Mouse (Mus musculus) liver, embryonic 12.5 days (tissue): ENCODE data around the gene Shroom3. TPM values are rescaled to one million over a fixed set of nuclear protein-coding genes. Genes with fewer than 3 reads are reported as not detected.

Source experiments
- ATAC-seq: fragments of 200-750 bp; cut with Nextera tagmentation; 2 replicates; pipeline ENCODE4 v1.8.0; 2017; ENCODE audit warnings: moderate number of reproducible peaks, mild to moderate bottlenecking, moderate library complexity
- H3K27ac ChIP-seq: fragments of 300-500 bp; sonication (generic); 2 replicates; pipeline ENCODE4 v1.5.1; 2016; ENCODE audit warnings: mild to moderate bottlenecking
- H3K27me3 ChIP-seq: fragments of 300-500 bp; sonication (generic); replicated peaks from 2 replicates; pipeline ENCODE4 v1.6.1; 2016; ENCODE audit warnings: mild to moderate bottlenecking, moderate library complexity
- H3K36me3 ChIP-seq: fragments of 300-500 bp; sonication (generic); 2 replicates; pipeline ENCODE4 v1.6.1; 2016; ENCODE audit warnings: mild to moderate bottlenecking, moderate library complexity
- H3K4me1 ChIP-seq: fragments of 300-500 bp; sonication (generic); 2 replicates; pipeline ENCODE4 v1.6.1; 2016
- H3K4me2 ChIP-seq: fragments of 300-500 bp; sonication (generic); 2 replicates; pipeline ENCODE4 v1.6.1; 2016; ENCODE audit warnings: mild to moderate bottlenecking, moderate library complexity
- H3K4me3 ChIP-seq: fragments of 300-500 bp; sonication (generic); 2 replicates; pipeline ENCODE4 v1.5.1; 2016; ENCODE audit warnings: mild to moderate bottlenecking, moderate library complexity
- H3K9ac ChIP-seq: fragments of 300-500 bp; sonication (generic); 2 replicates; pipeline ENCODE4 v1.6.1; 2016; ENCODE audit warnings: mild to moderate bottlenecking, moderate library complexity
- H3K9me3 ChIP-seq: fragments of 300-500 bp; sonication (generic); replicated peaks from 2 replicates; pipeline ENCODE4 v1.6.1; 2016; ENCODE audit warnings: mild to moderate bottlenecking, moderate library complexity
- WGBS: fragments of 180-500 bp; shearing (Covaris S2); methylation state at CpG from one replicate; pipeline ENCODE4 v1.1.7; 2016; ENCODE audit not compliant: insufficient replicate concordance; 5-methylcytosine and 5-hydroxymethylcytosine counted together
- polyA plus RNA-seq: library from polyadenylated mRNA; unstranded; fragments of >200 nt; fragmentation: Nextera tagmentation; extraction: Ambion mirVana; gene quantifications from 2 replicates; pipeline ENCODE4 v1.2.1, GENCODE M21; 2016

The Shroom3 gene
- polyA plus RNA-seq, 1 experiment from 2014 or later, result 0.92 TPM

- H3K36me3 ChIP-seq, result no peaks in the 10 kb centered on the region
- WGBS, result 74% methylated on average over 6 of the region's 6 CpGs
- H3K4me3 ChIP-seq, result no peak overlapping the region
- H3K27me3 ChIP-seq, result no peaks in the 10 kb centered on the region
- H3K27ac ChIP-seq, result no peak overlapping the region
- no peak overlapping the region for H3K9ac ChIP-seq
- no peaks in the 10 kb centered on the region for H3K9me3 ChIP-seq
- ATAC-seq, result no peak
- no peaks in the 10 kb centered on the region for H3K4me1 ChIP-seq
- H3K4me2 ChIP-seq, result no peak overlapping the region
These were observed 166.5 kb downstream of the Shroom3 start for GRCm38 (mm10) chr5:92849743-92850142.

GRCm38 (mm10) chr5:92850925-92851324 lies 167.7 kb downstream of the Shroom3 start:
- 78% methylated on average over 3 of the region's 3 CpGs for WGBS
- no peak overlapping the region for H3K4me2 ChIP-seq
- H3K36me3 ChIP-seq, result no peaks in the 10 kb centered on the region
- no peak for ATAC-seq
- no peak overlapping the region for H3K27ac ChIP-seq
- no peaks in the 10 kb centered on the region for H3K27me3 ChIP-seq
- H3K9me3 ChIP-seq, result no peaks in the 10 kb centered on the region
- no peak overlapping the region for H3K4me3 ChIP-seq
- H3K9ac ChIP-seq, result no peak overlapping the region
- no peaks in the 10 kb centered on the region for H3K4me1 ChIP-seq

- Histone ChIP-seq H3K9ac (no peak overlapping the region), H3K27me3 (no peaks in the 10 kb centered on the region), H3K4me3 (no peak overlapping the region), H3K9me3 (no peaks in the 10 kb centered on the region), H3K27ac (no peak overlapping the region), H3K4me2 (no peak overlapping the region), H3K36me3 (no peaks in the 10 kb centered on the region), H3K4me1 (no peaks in the 10 kb centered on the region)
- ATAC-seq, result no peak
- WGBS, result 69% methylated on average over 4 of the region's 4 CpGs
These were observed 171.7 kb downstream of the Shroom3 start for GRCm38 (mm10) chr5:92854983-92855382.

- H3K36me3 ChIP-seq, result no peaks in the 10 kb centered on the region
- WGBS, result 54% methylated on average over 15 of the region's 15 CpGs
- H3K4me1 ChIP-seq, result no peaks in the 10 kb centered on the region
- H3K4me2 ChIP-seq, result no peak overlapping the region
- H3K9ac ChIP-seq, result no peak overlapping the region
- H3K4me3 ChIP-seq, result no peak overlapping the region
- ATAC-seq, result no peak
- no peak overlapping the region for H3K27ac ChIP-seq
- H3K27me3 ChIP-seq, result no peaks in the 10 kb centered on the region
- H3K9me3 ChIP-seq, result no peaks in the 10 kb centered on the region
These were observed 173.1 kb downstream of the Shroom3 start for GRCm38 (mm10) chr5:92856346-92856745.

GRCm38 (mm10) chr5:92857177-92857576 lies 173.9 kb downstream of the Shroom3 start:
- no peaks in the 10 kb centered on the region for H3K9me3 ChIP-seq
- H3K9ac ChIP-seq, result no peak overlapping the region
- H3K4me3 ChIP-seq, result no peak overlapping the region
- no peaks in the 10 kb centered on the region for H3K36me3 ChIP-seq
- H3K4me2 ChIP-seq, result no peak overlapping the region
- ATAC-seq, result no peak
- H3K4me1 ChIP-seq, result no peaks in the 10 kb centered on the region
- no peak overlapping the region for H3K27ac ChIP-seq
- no peaks in the 10 kb centered on the region for H3K27me3 ChIP-seq
- 65% methylated on average over 7 of the region's 7 CpGs for WGBS

DNA sequence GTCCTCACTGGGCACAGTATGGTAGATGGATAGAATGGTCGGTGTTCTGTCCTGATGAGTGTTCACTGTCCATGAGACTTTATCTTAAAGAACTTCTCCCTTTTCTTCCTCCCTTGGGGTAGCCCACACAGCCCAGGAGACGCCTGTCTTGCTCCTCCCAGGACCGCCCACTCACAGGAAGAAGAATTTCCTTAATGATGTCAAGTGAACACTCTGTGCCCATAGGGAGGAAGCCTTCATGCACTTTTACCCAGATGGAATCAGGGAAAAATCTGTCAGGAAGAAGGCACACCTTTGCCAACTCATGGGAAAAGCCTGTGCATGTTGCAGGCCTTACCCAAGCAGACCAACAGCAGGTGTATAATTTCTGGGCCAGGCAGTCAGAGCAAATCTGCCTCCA lies 174.9 kb downstream of the Shroom3 start:
- Histone ChIP-seq H3K27ac (no peak overlapping the region), H3K4me3 (no peak overlapping the region), H3K9me3 (no peaks in the 10 kb centered on the region), H3K36me3 (no peaks in the 10 kb centered on the region), H3K4me2 (no peak overlapping the region), H3K27me3 (no peaks in the 10 kb centered on the region), H3K9ac (no peak overlapping the region), H3K4me1 (no peaks in the 10 kb centered on the region)
- no peak for ATAC-seq
- WGBS, result 24% methylated on average over 3 of the region's 3 CpGs

GRCm38 (mm10) chr5:92858576-92858975 lies 175.3 kb downstream of the Shroom3 start:
- H3K9ac ChIP-seq, result no peak overlapping the region
- WGBS, result 77% methylated on average over 4 of the region's 4 CpGs

DNA sequence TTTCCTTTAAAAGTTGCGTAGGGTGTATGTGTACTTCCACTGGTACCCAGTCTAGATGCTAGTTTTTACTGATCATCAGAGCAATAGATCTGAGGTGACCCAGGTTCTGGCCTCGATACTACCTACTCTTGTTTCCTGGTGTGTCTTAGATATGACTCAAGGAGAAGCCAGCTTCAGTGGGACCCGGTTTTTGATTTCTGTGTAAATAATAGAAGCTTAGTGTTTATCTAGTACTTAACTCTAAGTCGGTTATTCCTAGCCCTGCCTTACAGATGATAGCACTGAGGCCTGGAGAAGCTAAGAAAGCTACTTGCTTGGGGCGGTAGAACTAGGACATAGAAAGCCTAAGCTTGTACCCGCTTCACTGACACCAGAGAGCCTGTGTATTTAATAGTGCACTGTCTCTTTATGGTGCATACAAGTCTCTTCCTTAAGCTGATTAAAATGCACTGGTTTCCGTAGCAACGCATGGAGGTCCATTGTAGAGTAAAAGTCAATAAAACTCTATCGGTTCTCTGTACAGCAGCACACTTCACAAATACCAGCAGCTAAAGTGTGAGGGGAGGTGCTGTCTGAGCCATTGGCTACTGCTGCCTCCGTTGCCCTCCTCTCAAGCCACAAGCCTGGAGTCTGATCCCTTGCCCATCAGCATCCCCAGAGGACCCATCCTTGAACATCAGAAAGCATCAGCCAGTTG lies 178.3 kb downstream of the Shroom3 start:
- WGBS, result 67% methylated on average over 10 of the region's 10 CpGs
- H3K4me1 ChIP-seq, result no peaks in the 10 kb centered on the region
- H3K36me3 ChIP-seq, result no peaks in the 10 kb centered on the region
- H3K9ac ChIP-seq, result no peak overlapping the region
- no peaks in the 10 kb centered on the region for H3K27me3 ChIP-seq
- H3K4me2 ChIP-seq, result no peak overlapping the region
- no peaks in the 10 kb centered on the region for H3K9me3 ChIP-seq
- no peak for ATAC-seq
- no peak overlapping the region for H3K4me3 ChIP-seq
- no peak overlapping the region for H3K27ac ChIP-seq

More at GRCm38 (mm10) chr5:92858576-92858975, 175.3 kb downstream of the Shroom3 start:
- Histone ChIP-seq H3K36me3 (no peaks in the 10 kb centered on the region), H3K4me1 (no peaks in the 10 kb centered on the region), H3K9me3 (no peaks in the 10 kb centered on the region), H3K27me3 (no peaks in the 10 kb centered on the region), H3K4me3 (no peak overlapping the region), H3K4me2 (no peak overlapping the region), H3K27ac (no peak overlapping the region)
- no peak for ATAC-seq

DNA sequence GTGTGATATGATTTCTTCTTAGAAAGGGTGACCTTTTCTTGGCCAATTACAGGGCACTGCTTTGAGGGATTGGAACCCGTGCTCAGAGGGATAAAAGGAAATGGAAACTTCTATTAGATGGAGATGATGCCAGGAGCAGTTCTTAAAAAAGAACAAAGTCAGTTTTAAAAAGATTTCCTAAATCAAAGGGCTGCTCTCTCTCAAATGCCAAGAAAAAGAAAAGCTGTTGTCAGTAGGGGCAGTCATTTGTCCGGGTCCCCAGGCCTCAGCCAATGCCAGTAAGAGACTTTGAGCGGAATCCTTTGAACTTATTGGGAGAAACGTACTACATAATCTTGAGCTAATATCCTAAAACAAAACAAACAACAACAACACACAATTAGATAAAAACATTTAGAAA lies 181.9 kb downstream of the Shroom3 start:
- Histone ChIP-seq H3K9ac (no peak overlapping the region), H3K9me3 (no peaks in the 10 kb centered on the region), H3K36me3 (no peaks in the 10 kb centered on the region), H3K27ac (no peak overlapping the region), H3K4me1 (no peaks in the 10 kb centered on the region), H3K4me3 (no peak overlapping the region), H3K27me3 (no peaks in the 10 kb centered on the region), H3K4me2 (no peak overlapping the region)
- WGBS, result 77% methylated on average over 4 of the region's 4 CpGs
- no peak for ATAC-seq

DNA sequence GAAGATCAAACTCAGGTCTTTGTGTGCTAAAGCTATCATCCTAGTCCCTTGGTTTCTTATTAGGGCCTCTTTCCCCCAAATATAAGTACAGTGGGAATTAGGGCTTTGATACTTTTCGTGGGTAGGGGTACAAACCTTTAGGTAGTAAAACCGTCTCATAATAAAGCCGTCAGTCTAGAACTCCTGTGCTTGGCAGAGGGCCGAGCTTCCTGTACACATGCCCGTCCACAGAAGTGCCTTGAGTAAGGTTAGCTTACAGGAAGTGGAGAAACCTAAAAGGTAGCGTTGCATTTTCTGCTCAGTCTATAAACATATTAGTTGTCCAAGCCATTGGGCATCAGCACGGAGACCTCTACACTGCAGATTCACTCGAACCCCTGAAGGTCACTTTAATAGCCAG lies 183.3 kb downstream of the Shroom3 start:
- Histone ChIP-seq H3K36me3 (no peaks in the 10 kb centered on the region), H3K9me3 (no peaks in the 10 kb centered on the region), H3K4me1 (no peaks in the 10 kb centered on the region), H3K27ac (no peak overlapping the region), H3K9ac (no peak overlapping the region), H3K4me3 (no peak overlapping the region), H3K27me3 (no peaks in the 10 kb centered on the region), H3K4me2 (no peak overlapping the region)
- WGBS, result 64% methylated on average over 8 of the region's 8 CpGs
- no peak for ATAC-seq

DNA sequence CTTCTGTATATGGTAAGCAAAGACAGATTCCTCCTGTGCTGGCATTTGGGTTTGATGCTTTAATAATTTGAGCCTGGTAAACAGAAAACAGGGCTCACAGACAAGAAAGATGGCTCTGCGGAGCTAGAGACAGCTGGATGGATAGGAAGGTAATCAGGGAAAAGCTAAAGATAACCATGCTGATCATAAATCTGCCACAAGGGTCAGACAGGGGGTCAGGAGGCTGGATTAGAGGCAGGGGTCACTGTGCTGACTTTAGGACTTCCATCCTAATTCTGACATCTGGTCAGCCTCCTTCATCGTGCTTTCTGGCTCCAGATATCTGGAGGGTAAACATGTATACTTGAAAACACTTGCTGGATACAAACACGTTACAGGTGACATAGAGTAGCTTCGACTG lies 184.0 kb downstream of the Shroom3 start:
- no peaks in the 10 kb centered on the region for H3K9me3 ChIP-seq
- H3K9ac ChIP-seq, result no peak overlapping the region
- no peaks in the 10 kb centered on the region for H3K4me1 ChIP-seq
- H3K36me3 ChIP-seq, result no peaks in the 10 kb centered on the region
- ATAC-seq, result no peak
- no peak overlapping the region for H3K4me2 ChIP-seq
- no peaks in the 10 kb centered on the region for H3K27me3 ChIP-seq
- 54% methylated on average over 4 of the region's 4 CpGs for WGBS
- H3K4me3 ChIP-seq, result no peak overlapping the region
- no peak overlapping the region for H3K27ac ChIP-seq

DNA sequence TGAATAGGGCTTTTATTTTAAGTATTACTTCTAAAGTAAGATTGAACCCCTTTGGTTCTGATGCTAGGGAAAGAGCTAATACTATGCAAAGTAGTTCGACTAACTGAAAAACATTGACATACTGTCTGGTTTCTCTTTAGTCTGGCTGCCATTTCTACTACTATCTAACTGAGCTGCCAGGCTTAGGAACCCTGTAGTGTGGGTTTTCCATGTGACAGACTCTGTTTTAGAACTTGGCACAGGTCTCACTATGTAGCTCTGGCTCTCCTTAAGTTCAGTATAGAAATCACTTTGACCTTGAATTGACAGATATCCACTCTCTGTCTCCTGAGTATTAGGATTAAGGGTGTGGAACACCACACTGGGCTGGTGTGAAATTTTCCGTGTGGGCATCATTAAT lies 185.0 kb downstream of the Shroom3 start:
- WGBS, result 58% methylated on average over 2 of the region's 2 CpGs
- no peaks in the 10 kb centered on the region for H3K9me3 ChIP-seq

GRCm38 (mm10) chr5:92871048-92871447 lies 187.8 kb downstream of the Shroom3 start:
- 23% methylated on average over 3 of the region's 3 CpGs for WGBS
- Histone ChIP-seq H3K4me1 (no peaks in the 10 kb centered on the region), H3K27ac (no peak overlapping the region), H3K4me2 (no peak overlapping the region), H3K4me3 (no peak overlapping the region), H3K9ac (no peak overlapping the region), H3K27me3 (no peaks in the 10 kb centered on the region), H3K9me3 (no peaks in the 10 kb centered on the region), H3K36me3 (no peaks in the 10 kb centered on the region)
- ATAC-seq, result no peak

More for the DNA sequence above, 185.0 kb downstream of the Shroom3 start:
- Histone ChIP-seq H3K4me1 (no peaks in the 10 kb centered on the region), H3K27ac (no peak overlapping the region), H3K27me3 (no peaks in the 10 kb centered on the region), H3K9ac (no peak overlapping the region), H3K4me2 (no peak overlapping the region), H3K36me3 (no peaks in the 10 kb centered on the region), H3K4me3 (no peak overlapping the region)
- ATAC-seq, result no peak
